Mouse (Mus musculus) stomach, postnatal 0 days (tissue): ENCODE measurements at regions not wholly inside any gene's neighbourhood (a gene's known extent, or its start where the extent isn't known, plus 50 kb on each side); places are given as distances from the start of the nearest gene placed in this dataset.

Source experiments
- ATAC-seq: fragments of 200-750 bp; cut with Nextera tagmentation; 2 replicates; pipeline ENCODE4 v1.8.0; 2017; ENCODE audit not compliant: low FRiP score, low TSS enrichment
- DNase-seq: peaks from one replicate; pipeline ENCODE4 v3.0.0-alpha.2; 2016; ENCODE audit warnings: low spot score
- H3K27ac ChIP-seq: fragments of 300-500 bp; sonication (generic); replicated peaks from 2 replicates; pipeline ENCODE4 v1.5.1; 2014; ENCODE audit warnings: mild to moderate bottlenecking, control low read depth
- H3K27me3 ChIP-seq: fragments of 300-500 bp; sonication (generic); 2 replicates; pipeline ENCODE4 v1.6.1; 2014; ENCODE audit warnings: low read length; ENCODE audit not compliant: control insufficient read depth, insufficient read depth
- H3K36me3 ChIP-seq: fragments of 300-500 bp; sonication (generic); 2 replicates; pipeline ENCODE4 v1.6.1; 2014; ENCODE audit warnings: low read length, mixed read lengths; ENCODE audit not compliant: control insufficient read depth, insufficient read depth
- H3K4me1 ChIP-seq: fragments of 300-500 bp; sonication (generic); replicated peaks from 2 replicates; pipeline ENCODE4 v1.6.1; 2014; ENCODE audit warnings: antibody characterized with exemption; ENCODE audit not compliant: control insufficient read depth, insufficient read depth
- H3K4me2 ChIP-seq: fragments of 300-500 bp; sonication (generic); replicated peaks from 2 replicates; pipeline ENCODE4 v1.6.1; 2014; ENCODE audit warnings: low read depth, mild to moderate bottlenecking, control low read depth, moderate library complexity
- H3K4me3 ChIP-seq: fragments of 300-500 bp; sonication (generic); 2 replicates; pipeline ENCODE4 v1.5.1; 2014; ENCODE audit warnings: low read depth, low read length, control low read depth
- H3K9ac ChIP-seq: fragments of 300-500 bp; sonication (generic); 2 replicates; pipeline ENCODE4 v1.6.1; 2014; ENCODE audit warnings: mild to moderate bottlenecking, low read length, control low read depth, mixed read lengths
- H3K9me3 ChIP-seq: fragments of 300-500 bp; sonication (generic); 2 replicates; pipeline ENCODE4 v1.6.1; 2016; ENCODE audit warnings: low read length; ENCODE audit not compliant: control insufficient read depth
- CTCF ChIP-seq: IDR thresholded peaks from 2 replicates; pipeline ENCODE4 v1.5.1; 2016; ENCODE audit warnings: antibody characterized with exemption, low read depth, mild to moderate bottlenecking, moderate library complexity
- EP300 ChIP-seq: optimal IDR thresholded peaks from 2 replicates; pipeline ENCODE3; 2016; ENCODE audit warnings: antibody characterized with exemption
- WGBS: fragments of 180-500 bp; shearing (Covaris S2); extraction: QIAGEN DNeasy Blood & Tissue Kit; methylation state at CpG from one replicate; pipeline ENCODE4 v1.1.7; 2014; 5-methylcytosine and 5-hydroxymethylcytosine counted together

DNA sequence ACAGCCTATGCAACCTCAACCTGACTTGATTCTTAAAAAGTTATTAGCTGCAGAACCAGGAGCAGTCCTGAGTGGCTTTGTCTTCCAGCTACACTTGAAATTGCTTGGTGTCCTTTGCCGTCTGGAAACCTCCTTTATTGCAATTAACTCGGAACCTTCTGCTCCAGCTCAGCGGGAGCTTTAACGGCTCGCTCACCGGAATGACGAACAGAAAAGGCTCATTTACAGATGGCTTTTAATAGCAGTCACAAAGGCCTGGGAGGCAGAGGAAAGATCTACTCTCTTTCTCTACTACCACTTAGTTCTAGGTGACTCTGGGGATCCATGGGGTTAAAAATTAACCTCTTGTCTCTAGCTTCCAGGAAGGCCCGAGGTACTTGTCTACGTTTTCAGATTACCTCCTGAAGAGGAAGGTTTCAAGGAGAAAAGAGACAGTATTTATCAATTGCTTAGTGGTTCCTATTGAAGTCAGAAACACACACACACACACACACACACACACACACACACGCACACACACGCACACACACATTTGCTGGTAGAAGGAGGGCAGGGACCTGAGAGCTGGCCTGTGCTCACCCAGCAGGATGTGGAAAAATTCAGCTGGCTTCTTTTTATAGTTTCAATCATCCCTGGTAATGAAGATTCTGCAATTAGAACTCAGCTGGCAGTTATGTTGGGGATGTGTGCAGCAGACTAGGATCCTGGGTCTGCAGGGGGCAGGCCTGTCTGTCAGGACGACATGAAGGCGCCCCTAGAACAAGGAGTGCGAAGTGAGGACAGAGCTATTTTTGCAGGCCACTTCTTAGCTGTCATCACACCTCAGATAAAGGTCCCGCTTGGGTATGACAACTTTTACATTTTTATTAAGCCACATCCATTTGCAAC, 62.4 kb upstream of the Man1a2 start:
- Histone ChIP-seq H3K27ac (no peak overlapping the region), H3K36me3 (no peaks in the 10 kb centered on the region), H3K27me3 (no peaks in the 10 kb centered on the region), H3K4me1 (no peaks in the 10 kb centered on the region), H3K9me3 (no peaks in the 10 kb centered on the region), H3K4me2 (no peak overlapping the region), H3K9ac (no peak overlapping the region), H3K4me3 (no peak overlapping the region)
- no peak for ATAC-seq
- WGBS, result 68% methylated on average over 15 of the region's 15 CpGs
- no peak for TF ChIP-seq EP300
- no peak for TF ChIP-seq CTCF
- no peak for DNase-seq

DNA sequence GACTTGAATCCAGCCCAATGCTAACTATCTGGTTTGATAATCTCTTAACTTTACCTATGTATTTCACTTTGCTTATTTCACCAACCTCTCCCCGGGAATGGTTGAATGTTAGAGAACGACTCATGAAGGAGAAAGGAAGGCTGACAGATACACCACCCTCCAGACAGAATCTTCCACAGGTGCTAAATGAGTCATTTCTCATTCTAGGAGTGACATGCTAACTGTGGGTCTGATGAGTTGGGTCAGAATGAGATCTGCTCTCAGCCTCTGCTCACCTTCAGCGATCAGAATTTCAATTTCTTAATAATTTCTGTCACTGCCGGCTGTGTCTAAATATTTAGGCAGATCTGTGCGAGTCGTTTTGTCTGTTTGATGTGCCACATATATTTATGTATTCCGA, 52.4 kb upstream of the Man1a2 start:
- Histone ChIP-seq H3K4me1 (no peaks in the 10 kb centered on the region), H3K9me3 (no peaks in the 10 kb centered on the region), H3K27ac (no peak overlapping the region), H3K27me3 (no peaks in the 10 kb centered on the region), H3K9ac (no peak overlapping the region), H3K4me2 (no peak overlapping the region), H3K36me3 (no peaks in the 10 kb centered on the region), H3K4me3 (no peak overlapping the region)
- no peak for DNase-seq
- no peak for TF ChIP-seq EP300
- TF ChIP-seq CTCF, result no peak
- no peak for ATAC-seq
- 74% methylated on average over 7 of the region's 7 CpGs for WGBS

DNA sequence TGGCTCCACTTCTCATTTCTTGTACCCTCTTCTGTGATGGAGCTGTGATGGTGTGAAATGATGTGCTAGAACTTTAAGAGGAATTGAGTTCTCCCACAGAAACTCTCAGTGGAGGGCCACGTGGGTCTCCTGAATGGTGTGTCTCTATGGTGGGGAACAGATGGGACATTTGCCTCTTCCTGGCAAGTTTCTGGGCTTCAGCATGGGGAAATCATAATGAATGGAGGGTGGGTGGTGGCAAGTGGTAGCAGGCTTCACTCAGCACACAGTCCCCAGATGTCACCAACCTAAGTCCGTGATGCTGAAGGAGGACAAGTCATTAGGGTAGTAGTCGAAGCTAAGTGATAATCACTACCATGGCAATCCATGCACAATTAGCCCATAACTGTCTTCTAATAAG, 51.2 kb upstream of the Man1a2 start:
- Histone ChIP-seq H3K4me3 (no peak overlapping the region), H3K36me3 (no peaks in the 10 kb centered on the region), H3K27me3 (no peaks in the 10 kb centered on the region), H3K9ac (no peak overlapping the region), H3K4me1 (no peaks in the 10 kb centered on the region), H3K9me3 (no peaks in the 10 kb centered on the region), H3K4me2 (no peak overlapping the region), H3K27ac (no peak overlapping the region)
- WGBS, result 84% methylated on average over 3 of the region's 3 CpGs
- TF ChIP-seq CTCF, result no peak
- TF ChIP-seq EP300, result no peak
- ATAC-seq (no peak), DNase-seq (no peak)
